Mouse (Mus musculus) G1E (cell line): ENCODE data around the gene Spata16.

Source experiments
- CTCF ChIP-seq: IDR thresholded peaks from 2 replicates; pipeline ENCODE4 v1.5.1; 2012; ENCODE audit warnings: low read depth, low read length, inconsistent platforms, mixed read lengths
- GATA1 ChIP-seq: IDR thresholded peaks from 2 replicates; pipeline ENCODE4 v1.6.1; 2012; ENCODE audit warnings: borderline replicate concordance, low read length, inconsistent platforms, mixed read lengths
- POLR2AphosphoS5 ChIP-seq: IDR thresholded peaks from 2 replicates; pipeline ENCODE4 v1.6.1; 2012; ENCODE audit warnings: low read depth, low read length, inconsistent platforms; ENCODE audit not compliant: insufficient replicate concordance

DNA sequence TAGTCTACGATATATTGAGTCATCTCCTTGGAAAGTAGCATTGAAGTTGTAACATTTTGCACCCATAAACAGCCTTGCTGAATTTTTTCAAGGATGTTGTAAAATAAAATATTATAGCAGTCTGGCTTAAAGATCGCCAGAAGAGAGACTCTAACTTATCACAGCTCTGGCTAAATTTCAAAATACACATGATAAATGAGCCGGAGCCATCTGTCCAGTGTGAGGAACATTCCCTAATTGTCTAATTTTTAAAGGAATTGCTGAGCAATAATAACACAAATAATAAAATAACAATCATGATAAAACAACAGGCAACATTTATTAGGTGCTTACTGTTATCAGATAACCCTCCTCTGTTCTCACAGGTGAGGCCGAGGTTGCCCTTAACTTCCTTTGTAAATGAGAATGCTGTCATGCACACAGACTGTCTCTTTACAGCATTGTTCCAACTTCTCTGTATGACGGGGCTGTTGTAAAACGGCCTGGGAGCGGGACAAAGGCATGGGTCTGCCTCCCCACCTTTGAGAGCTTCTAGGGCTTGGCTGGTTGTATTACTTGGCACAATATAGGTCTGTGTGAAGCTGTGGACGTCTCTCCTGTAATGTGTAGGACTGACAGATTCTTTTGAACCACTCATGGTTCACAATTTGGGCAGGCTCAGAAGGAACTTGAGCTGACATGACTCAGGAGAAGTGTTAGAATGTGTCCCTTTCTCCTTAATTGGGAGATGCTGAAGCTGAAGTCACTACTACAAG is 3.1 kb downstream of the Spata16 start:
- no peak for TF ChIP-seq CTCF
- no peak for TF ChIP-seq POLR2AphosphoS5
- no peak for TF ChIP-seq GATA1
